ENCODE assay signal across 18 mouse cellular contexts in the genomic region with DNA sequence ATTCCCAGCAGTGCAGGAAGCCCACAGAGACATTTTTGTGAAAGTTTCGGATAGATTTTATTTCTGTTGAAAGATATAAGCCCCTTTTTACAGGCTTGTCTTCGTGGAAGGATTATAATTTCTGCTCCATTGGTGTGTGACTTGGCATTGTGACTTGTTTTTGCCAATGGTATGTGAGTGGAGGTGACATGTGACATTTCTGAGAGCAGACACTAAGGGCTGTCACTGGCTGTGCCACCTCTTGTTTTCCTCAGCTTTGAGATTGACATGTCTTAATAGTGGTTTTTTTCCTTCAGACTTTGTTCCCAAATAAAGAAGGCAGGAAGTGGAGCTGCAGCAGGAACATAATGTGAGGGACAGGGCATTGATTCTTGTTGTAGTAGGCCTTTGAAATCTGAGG.
"Had no signal": no experiment of that assay in that cellular context is flagged by ENCODE, and none has a peak within 500 bp of the region (broad histone marks: within the 10 kb centered on the region; RNA-seq: fewer than 3 reads in every experiment).

No protein-coding gene starts in this region.

- H3K9ac ChIP-seq: lung, embryonic 14.5 days; midbrain, embryonic 12.5 days; neural tube, embryonic 13.5 days; neural tube, embryonic 15.5 days had no signal

- H3K4me2 ChIP-seq: lung, embryonic 14.5 days; midbrain, embryonic 12.5 days; neural tube, embryonic 13.5 days; neural tube, embryonic 15.5 days had no signal

- H3K27me3 ChIP-seq: neural tube, embryonic 13.5 days; neural tube, embryonic 15.5 days had no signal

- H3K36me3 ChIP-seq: midbrain, embryonic 10.5 days; midbrain, embryonic 12.5 days; neural tube, embryonic 13.5 days; neural tube, embryonic 15.5 days had no signal

- H3K4me3 ChIP-seq: midbrain, embryonic 10.5 days; midbrain, embryonic 12.5 days; myocyte; neural tube, embryonic 13.5 days; neural tube, embryonic 15.5 days had no signal

- H3K9me3 ChIP-seq: neural tube, embryonic 13.5 days; neural tube, embryonic 15.5 days had no signal

- DNase-seq: lung, embryonic 14.5 days; lung, postnatal 10 days; lung, postnatal 4 days; midbrain, embryonic 14.5 days; retina, postnatal 1 day; right cerebral cortex, adult 18-20 months; right cerebral cortex, postnatal 25 days; right cerebral cortex, postnatal 4 days; spleen, adult 18-20 months; thymus, adult 18-20 months; thymus, postnatal 14 days; thymus, postnatal 36 days had no signal

- H3K27ac ChIP-seq: midbrain, embryonic 10.5 days; midbrain, embryonic 12.5 days; neural tube, embryonic 13.5 days; neural tube, embryonic 15.5 days had no signal

- ATAC-seq: midbrain, embryonic 16.5 days had no signal
